Mouse (Mus musculus): ENCODE data around the gene Macrod2.

Macrod2 gene

GRCm38 (mm10) chr2:140911463-140911862 is 516.4 kb downstream of the Macrod2 start:
- DNase-seq (ENCODE audit: low read depth, low spot score): no peak

- no peak for DNase-seq (ENCODE audit: low read depth, low spot score)
Observed at GRCm38 (mm10) chr2:140912179-140912578, 517.1 kb downstream of the Macrod2 start.

- no peak for DNase-seq (ENCODE audit: low read depth, low spot score)
Observed at GRCm38 (mm10) chr2:140912931-140913330, 517.8 kb downstream of the Macrod2 start.

- DNase-seq (ENCODE audit: low read depth, low spot score): no peak
Observed at GRCm38 (mm10) chr2:140913679-140914412, 518.7 kb downstream of the Macrod2 start.

GRCm38 (mm10) chr2:140926922-140927321 is 531.8 kb downstream of the Macrod2 start:
- DNase-seq (ENCODE audit: low read depth, low spot score): peak; percentile 4

- DNase-seq (ENCODE audit: low read depth, low spot score): no peak
Observed at GRCm38 (mm10) chr2:140934483-140934882, 539.4 kb downstream of the Macrod2 start.

- DNase-seq (ENCODE audit: low read depth, low spot score): no peak
Observed at GRCm38 (mm10) chr2:140949461-140949860, 554.4 kb downstream of the Macrod2 start.

GRCm38 (mm10) chr2:140959246-140959645 is 564.1 kb downstream of the Macrod2 start:
- no peak for DNase-seq (ENCODE audit: low read depth, low spot score)

- no peak for DNase-seq (ENCODE audit: low read depth, low spot score)
Observed at GRCm38 (mm10) chr2:140970181-140970580, 575.1 kb downstream of the Macrod2 start.

GRCm38 (mm10) chr2:140971845-140972244 is 576.7 kb downstream of the Macrod2 start:
- DNase-seq (ENCODE audit: low read depth, low spot score): no peak

- DNase-seq (ENCODE audit: low read depth, low spot score): no peak
Observed at GRCm38 (mm10) chr2:140985670-140986372, 590.7 kb downstream of the Macrod2 start.

- no peak for DNase-seq (ENCODE audit: low read depth, low spot score)
Observed at GRCm38 (mm10) chr2:141003846-141004245, 608.7 kb downstream of the Macrod2 start.

- no peak for DNase-seq (ENCODE audit: low read depth, low spot score)
Observed at GRCm38 (mm10) chr2:141004326-141004725, 609.2 kb downstream of the Macrod2 start.

GRCm38 (mm10) chr2:141005616-141006015 is 610.5 kb downstream of the Macrod2 start:
- DNase-seq (ENCODE audit: low read depth, low spot score): no peak

- DNase-seq (ENCODE audit: low read depth, low spot score): no peak
Observed at GRCm38 (mm10) chr2:141007725-141008124, 612.6 kb downstream of the Macrod2 start.

- DNase-seq (ENCODE audit: low read depth, low spot score): no peak
Observed at GRCm38 (mm10) chr2:141008458-141008857, 613.3 kb downstream of the Macrod2 start.

- DNase-seq (ENCODE audit: low read depth, low spot score): no peak
Observed at GRCm38 (mm10) chr2:141013443-141014165, 618.5 kb downstream of the Macrod2 start.

GRCm38 (mm10) chr2:141022971-141023370 is 627.9 kb downstream of the Macrod2 start:
- DNase-seq (ENCODE audit: low read depth, low spot score): no peak

- no peak for DNase-seq (ENCODE audit: low read depth, low spot score)
Observed at GRCm38 (mm10) chr2:141023916-141024315, 628.8 kb downstream of the Macrod2 start.

- no peak for DNase-seq (ENCODE audit: low read depth, low spot score)
Observed at GRCm38 (mm10) chr2:141024316-141025043, 629.4 kb downstream of the Macrod2 start.

- no peak for DNase-seq (ENCODE audit: low read depth, low spot score)
Observed at GRCm38 (mm10) chr2:141056685-141057454, 661.8 kb downstream of the Macrod2 start.
